Mouse (Mus musculus) kidney, embryonic 14.5 days (tissue): ENCODE measurements at regions not wholly inside any gene's neighbourhood (a gene's known extent, or its start where the extent isn't known, plus 50 kb on each side); places are given as distances from the start of the nearest gene placed in this dataset.
"Not testable (repeated sequence)": the region's sequence is repeated elsewhere in the genome, so short reads cannot be mapped to it uniquely, and the experiment has no call there.

Experiments used
- ATAC-seq: fragments of 200-750 bp; cut with Nextera tagmentation; 2 replicates; pipeline ENCODE4 v1.8.0; 2017; ENCODE audit warnings: moderate number of reproducible peaks, mild to moderate bottlenecking, moderate TSS enrichment, moderate library complexity; ENCODE audit not compliant: low FRiP score, low TSS enrichment
- H3K27ac ChIP-seq: fragments of 300-500 bp; sonication (generic); 2 replicates; pipeline ENCODE4 v1.5.1; 2014; ENCODE audit warnings: low read depth, mild to moderate bottlenecking, low read length, moderate library complexity, mixed read lengths
- H3K27me3 ChIP-seq: fragments of 300-500 bp; sonication (generic); 2 replicates; pipeline ENCODE4 v1.6.1; 2014; ENCODE audit warnings: mild to moderate bottlenecking, low read length; ENCODE audit not compliant: control insufficient read depth, insufficient read depth
- H3K36me3 ChIP-seq: fragments of 300-500 bp; sonication (generic); 2 replicates; pipeline ENCODE4 v1.6.1; 2014; ENCODE audit warnings: low read length, mixed read lengths; ENCODE audit not compliant: control insufficient read depth, insufficient read depth
- H3K4me1 ChIP-seq: fragments of 300-500 bp; sonication (generic); 2 replicates; pipeline ENCODE4 v1.6.1; 2014; ENCODE audit warnings: low read length, mixed read lengths; ENCODE audit not compliant: control insufficient read depth, insufficient read depth
- H3K4me2 ChIP-seq: fragments of 300-500 bp; sonication (generic); replicated peaks from 2 replicates; pipeline ENCODE4 v1.6.1; 2014; ENCODE audit warnings: low read depth, mild to moderate bottlenecking, low read length
- H3K4me3 ChIP-seq: fragments of 300-500 bp; sonication (generic); 2 replicates; pipeline ENCODE4 v1.5.1; 2014; ENCODE audit warnings: mild to moderate bottlenecking, low read length
- H3K9ac ChIP-seq: fragments of 300-500 bp; sonication (generic); 2 replicates; pipeline ENCODE4 v1.6.1; 2014; ENCODE audit warnings: low read depth, mild to moderate bottlenecking, low read length, moderate library complexity
- H3K9me3 ChIP-seq: fragments of 300-500 bp; sonication (generic); 2 replicates; pipeline ENCODE4 v1.6.1; 2016; ENCODE audit warnings: low read length; ENCODE audit not compliant: control insufficient read depth
- WGBS: fragments of 180-500 bp; shearing (Covaris S2); extraction: QIAGEN DNeasy Blood & Tissue Kit; methylation state at CpG from one replicate; pipeline ENCODE4 v1.1.7; 2014; 5-methylcytosine and 5-hydroxymethylcytosine counted together

GRCm38 (mm10) chr15:37091171-37091570 lies 83.6 kb upstream of the Zfp706 start:
- not testable (repeated sequence) for H3K4me2 ChIP-seq, H3K4me3 ChIP-seq, ATAC-seq, H3K4me1 ChIP-seq, H3K27ac ChIP-seq, H3K36me3 ChIP-seq, H3K9me3 ChIP-seq, H3K9ac ChIP-seq, H3K27me3 ChIP-seq
- WGBS, result 75% methylated on average over 5 of the region's 5 CpGs

- ATAC-seq, result no peak
- Histone ChIP-seq H3K4me1 (no peaks in the 10 kb centered on the region), H3K4me3 (no peak overlapping the region), H3K27ac (no peak overlapping the region), H3K27me3 (no peaks in the 10 kb centered on the region), H3K4me2 (no peak overlapping the region), H3K9ac (no peak overlapping the region), H3K36me3 (no peaks in the 10 kb centered on the region), H3K9me3 (no peaks in the 10 kb centered on the region; the same call in 1 of the 2 replicates)
- 84% methylated on average over 3 of the region's 3 CpGs for WGBS
Observed at GRCm38 (mm10) chr15:37083726-37084125, 76.2 kb upstream of the Zfp706 start.

GRCm38 (mm10) chr15:37081836-37082235 lies 74.3 kb upstream of the Zfp706 start:
- ATAC-seq, result no peak
- H3K9ac ChIP-seq, result no peak overlapping the region
- H3K4me3 ChIP-seq, result no peak overlapping the region
- no peak overlapping the region for H3K4me2 ChIP-seq
- H3K4me1 ChIP-seq, result no peaks in the 10 kb centered on the region
- no peak overlapping the region for H3K27ac ChIP-seq
- no peaks in the 10 kb centered on the region; the same call in 1 of the 2 replicates for H3K9me3 ChIP-seq
- no peaks in the 10 kb centered on the region for H3K27me3 ChIP-seq
- H3K36me3 ChIP-seq, result no peaks in the 10 kb centered on the region
- 67% methylated on average over 2 of the region's 2 CpGs for WGBS

GRCm38 (mm10) chr15:37080931-37081330 lies 73.4 kb upstream of the Zfp706 start:
- no peak for ATAC-seq
- no peaks in the 10 kb centered on the region; the same call in 1 of the 2 replicates for H3K9me3 ChIP-seq
- no peak overlapping the region for H3K4me3 ChIP-seq
- H3K36me3 ChIP-seq, result no peaks in the 10 kb centered on the region
- no peaks in the 10 kb centered on the region for H3K4me1 ChIP-seq
- H3K27me3 ChIP-seq, result no peaks in the 10 kb centered on the region
- H3K9ac ChIP-seq, result no peak overlapping the region
- no peak overlapping the region for H3K27ac ChIP-seq
- H3K4me2 ChIP-seq, result no peak overlapping the region
- WGBS, result 90% methylated on average over 2 of the region's 2 CpGs

GRCm38 (mm10) chr15:37080395-37080794 lies 72.8 kb upstream of the Zfp706 start:
- no peak overlapping the region for H3K4me3 ChIP-seq
- ATAC-seq, result no peak
- no peak overlapping the region for H3K4me2 ChIP-seq
- whole genome bisulfite sequencing, result 86% methylated on average over 4 of the region's 4 CpGs
- no peaks in the 10 kb centered on the region for H3K27me3 ChIP-seq
- H3K36me3 ChIP-seq, result no peaks in the 10 kb centered on the region
- H3K4me1 ChIP-seq, result no peaks in the 10 kb centered on the region
- no peaks in the 10 kb centered on the region; the same call in 1 of the 2 replicates for H3K9me3 ChIP-seq
- no peak overlapping the region for H3K27ac ChIP-seq
- no peak overlapping the region for H3K9ac ChIP-seq

GRCm38 (mm10) chr15:37074207-37074606 lies 66.6 kb upstream of the Zfp706 start:
- H3K9me3 ChIP-seq, H3K4me1 ChIP-seq, H3K9ac ChIP-seq, H3K36me3 ChIP-seq, H3K4me3 ChIP-seq, H3K4me2 ChIP-seq, ATAC-seq, H3K27ac ChIP-seq, H3K27me3 ChIP-seq: not testable (repeated sequence)
- WGBS, result 97% methylated on average over 2 of the region's 2 CpGs

- Histone ChIP-seq H3K27me3 (no peaks in the 10 kb centered on the region), H3K4me1 (no peaks in the 10 kb centered on the region), H3K36me3 (no peaks in the 10 kb centered on the region), H3K9me3 (no peaks in the 10 kb centered on the region), H3K4me3 (no peak overlapping the region), H3K9ac (no peak overlapping the region), H3K4me2 (no peak overlapping the region), H3K27ac (no peak overlapping the region)
- WGBS, result 79% methylated on average over 5 of the region's 5 CpGs
- no peak for ATAC-seq
Observed at GRCm38 (mm10) chr15:37072202-37072862, 64.8 kb upstream of the Zfp706 start.

GRCm38 (mm10) chr15:37070188-37070587 lies 62.6 kb upstream of the Zfp706 start:
- no peaks in the 10 kb centered on the region for H3K4me1 ChIP-seq
- no peaks in the 10 kb centered on the region for H3K27me3 ChIP-seq
- H3K9ac ChIP-seq, result no peak overlapping the region
- H3K4me3 ChIP-seq, result no peak overlapping the region
- WGBS, result 37% methylated on average over 3 of the region's 3 CpGs
- H3K36me3 ChIP-seq, result no peaks in the 10 kb centered on the region
- no peaks in the 10 kb centered on the region for H3K9me3 ChIP-seq
- no peak for ATAC-seq
- no peak overlapping the region for H3K27ac ChIP-seq
- no peak overlapping the region for H3K4me2 ChIP-seq

- WGBS, result 79% methylated on average over 4 of the region's 4 CpGs
- Histone ChIP-seq H3K36me3 (no peaks in the 10 kb centered on the region), H3K4me3 (no peak overlapping the region), H3K9me3 (no peaks in the 10 kb centered on the region), H3K27ac (no peak overlapping the region), H3K27me3 (no peaks in the 10 kb centered on the region), H3K4me2 (no peak overlapping the region), H3K4me1 (no peaks in the 10 kb centered on the region), H3K9ac (no peak overlapping the region)
- no peak for ATAC-seq
Observed at GRCm38 (mm10) chr15:37067326-37067725, 59.8 kb upstream of the Zfp706 start.
